Mouse (Mus musculus) testis, adult 2 months (tissue): ENCODE results near the gene Trim56.

Source experiments
- CTCF ChIP-seq: fragments of 200-500 bp; IDR thresholded peaks from 2 replicates; pipeline ENCODE4 v1.5.1; 2012; ENCODE audit warnings: low read depth, mild to moderate bottlenecking, inconsistent platforms, low read length, moderate library complexity; ENCODE audit not compliant: control insufficient read depth, insufficient read depth, insufficient replicate concordance
- POLR2A ChIP-seq: fragments of 200-500 bp; IDR thresholded peaks from 2 replicates; pipeline ENCODE4 v1.6.1; 2012; ENCODE audit warnings: low read depth, mild to moderate bottlenecking, inconsistent platforms, low read length, moderate library complexity; ENCODE audit not compliant: control insufficient read depth

- TF ChIP-seq CTCF (peak; percentile 84), POLR2A (no peak)
Observed at GRCm38 (mm10) chr5:137122686-137123193, 6.7 kb upstream of the Trim56 start.
